Mouse (Mus musculus) heart, embryonic 10.5 days (tissue): ENCODE measurements around the gene Ykt6. TPM values are rescaled to one million over a fixed set of nuclear protein-coding genes. Genes with fewer than 3 reads are reported as not detected.

ENCODE experiments used
- DNase-seq: peaks from one replicate; pipeline ENCODE4 v3.0.0-alpha.2; 2017; ENCODE audit warnings: low spot score
- H3K27ac ChIP-seq: fragments of 300-500 bp; sonication (generic); 2 replicates; pipeline ENCODE4 v1.5.1; 2016; ENCODE audit warnings: mild to moderate bottlenecking
- H3K27me3 ChIP-seq: fragments of 300-500 bp; sonication (generic); 2 replicates; pipeline ENCODE4 v1.6.1; 2016; ENCODE audit warnings: mild to moderate bottlenecking; ENCODE audit not compliant: poor library complexity, insufficient read depth, severe bottlenecking
- H3K36me3 ChIP-seq: fragments of 300-500 bp; sonication (generic); 2 replicates; pipeline ENCODE4 v1.6.1; 2016; ENCODE audit warnings: mild to moderate bottlenecking, moderate library complexity
- H3K4me1 ChIP-seq: fragments of 300-500 bp; sonication (generic); 2 replicates; pipeline ENCODE4 v1.6.1; 2016; ENCODE audit warnings: mild to moderate bottlenecking
- H3K4me3 ChIP-seq: fragments of 300-500 bp; sonication (generic); 2 replicates; pipeline ENCODE4 v1.5.1; 2016; ENCODE audit warnings: mild to moderate bottlenecking, moderate library complexity
- H3K9me3 ChIP-seq: fragments of 300-500 bp; sonication (generic); 2 replicates; pipeline ENCODE4 v1.6.1; 2016; ENCODE audit warnings: mild to moderate bottlenecking, moderate library complexity
- WGBS: fragments of 180-500 bp; shearing (Covaris S2); methylation state at CpG from one replicate; pipeline ENCODE4 v1.1.7; 2016; 5-methylcytosine and 5-hydroxymethylcytosine counted together
- polyA plus RNA-seq: library from polyadenylated mRNA; unstranded; fragments of >200 nt; fragmentation: Nextera tagmentation; extraction: Ambion mirVana; gene quantifications from 2 replicates; pipeline ENCODE4 v1.2.1, GENCODE M21; 2016

Gene Ykt6
- polyA plus RNA-seq: 48.1 and 56.7 TPM in 2 replicates

DNA sequence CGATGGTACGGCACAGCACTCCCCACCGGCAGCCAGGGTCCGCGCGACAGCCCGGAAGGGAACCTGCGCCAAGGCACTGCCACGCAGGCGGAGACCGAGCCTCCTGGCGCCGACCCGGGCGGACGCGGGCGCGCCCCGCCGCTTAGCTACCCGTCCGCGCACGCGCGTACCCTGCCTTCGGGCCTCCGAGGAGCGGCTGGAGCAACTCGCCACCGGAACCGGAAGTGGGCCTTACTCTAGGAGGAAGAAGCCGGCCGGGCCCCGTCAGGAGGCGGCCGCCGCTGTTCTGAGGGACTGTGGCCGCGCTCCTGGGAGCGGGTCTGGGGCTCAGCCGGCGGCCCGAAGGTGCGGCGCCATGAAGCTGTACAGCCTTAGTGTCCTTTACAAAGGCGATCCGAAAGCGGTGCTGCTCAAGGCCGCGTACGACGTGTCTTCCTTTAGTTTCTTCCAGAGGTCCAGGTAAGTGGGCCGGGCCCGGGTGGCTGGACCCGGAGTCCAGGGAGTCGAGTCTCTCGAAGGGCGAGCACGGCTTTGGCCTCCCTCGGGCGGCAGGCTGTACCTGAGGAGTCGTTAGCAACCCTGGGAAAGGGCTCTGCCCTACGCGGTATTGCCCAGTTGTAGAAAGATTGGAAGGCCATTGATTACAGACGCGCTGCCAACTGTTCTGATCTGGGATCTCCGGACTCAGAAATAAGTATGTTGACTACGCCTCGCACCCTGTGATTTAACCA lies at the start of gene Ykt6:
Gene Ykt6, plus strand, starts transcription at position 148 of the 731 bp plus-strand sequence.
- DNase-seq: peak; percentile 98
- Histone ChIP-seq H3K27ac (peak within 1 kb of the TSS; percentile 95), H3K9me3 (no peaks in the 10 kb centered on the region), H3K36me3 (peaks cover 19% of the 10 kb centered on the region), H3K27me3 (no peaks in the 10 kb centered on the region), H3K4me3 (peak within 1 kb of the TSS; percentile 88), H3K4me1 (peaks cover 39% of the 10 kb centered on the region)
- under 1% methylated on average over 71 of the region's 71 CpGs for WGBS

DNA sequence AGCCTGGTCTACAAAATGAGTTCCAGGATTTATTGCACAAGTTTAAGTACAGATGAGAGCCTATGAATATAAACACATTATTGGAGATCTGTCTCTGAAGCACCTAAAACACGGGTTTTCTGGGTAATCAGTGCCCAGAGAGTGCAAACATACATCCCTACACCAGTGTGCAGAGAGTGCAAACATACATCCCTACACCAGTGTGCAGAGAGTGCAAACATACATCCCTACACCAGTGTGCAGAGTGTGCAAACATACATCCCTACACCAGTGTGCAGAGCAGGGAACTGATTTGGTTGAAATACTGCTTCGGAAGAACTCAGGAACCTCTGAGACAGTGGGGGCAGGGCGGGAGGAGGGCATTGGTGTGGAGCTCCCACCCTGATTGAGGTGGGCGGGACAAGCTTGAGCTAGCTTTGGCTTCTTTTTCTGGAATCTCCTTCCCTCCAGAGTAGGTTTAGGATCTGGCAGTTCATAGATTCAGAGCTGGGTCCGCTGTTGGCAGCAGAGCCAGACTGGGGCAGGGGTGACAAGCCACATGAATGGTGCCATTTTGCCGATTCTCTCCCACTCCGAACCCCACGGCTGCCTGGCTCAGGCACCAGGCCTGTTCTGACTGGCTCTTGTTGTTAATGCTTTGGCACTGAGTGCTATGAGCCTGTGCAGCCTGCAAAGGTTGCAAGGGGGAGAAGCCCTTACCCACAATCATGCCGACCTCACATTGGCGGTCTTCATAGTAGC lies 49.5 kb upstream of the Ykt6 start:
- Histone ChIP-seq H3K36me3 (no peaks in the 10 kb centered on the region), H3K27ac (0 out of 2 replicates have a peak overlapping the region, but pooled peaks have one; percentile 6), H3K4me3 (no peak overlapping the region), H3K27me3 (peaks cover 26% of the 10 kb centered on the region), H3K9me3 (no peaks in the 10 kb centered on the region), H3K4me1 (peaks cover 47% of the 10 kb centered on the region)
- WGBS: 81% methylated on average over 10 of the region's 10 CpGs
- peak; percentile 63 for DNase-seq

DNA sequence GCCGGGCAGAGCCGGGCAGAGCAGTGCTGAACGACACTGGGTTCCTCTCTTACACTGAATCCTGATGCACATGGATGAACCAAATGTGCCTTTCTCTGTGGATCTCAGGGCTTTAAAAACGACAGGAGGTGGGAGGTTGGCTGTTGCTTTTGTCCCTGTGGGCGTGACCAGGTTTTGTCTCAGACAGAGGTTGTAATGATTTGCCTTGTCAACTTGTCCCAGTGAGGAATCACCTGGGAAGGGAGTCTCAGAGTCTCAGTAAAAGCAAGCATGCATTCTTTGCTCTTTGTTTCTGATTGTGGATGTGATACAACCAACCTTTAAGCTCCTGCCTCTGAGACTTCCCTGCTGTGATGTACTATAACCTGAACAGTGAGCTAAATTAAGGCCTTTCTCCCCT lies 48.4 kb upstream of the Ykt6 start:
- no peaks in the 10 kb centered on the region for H3K9me3 ChIP-seq
- H3K36me3 ChIP-seq: no peaks in the 10 kb centered on the region
- no peak overlapping the region for H3K4me3 ChIP-seq
- H3K27me3 ChIP-seq: peaks cover 16% of the 10 kb centered on the region; the same call in 1 of the 2 replicates
- DNase-seq: peak; percentile 36
- H3K4me1 ChIP-seq: peaks cover 35% of the 10 kb centered on the region
- 71% methylated on average over 5 of the region's 5 CpGs for WGBS
- no peak overlapping the region for H3K27ac ChIP-seq

DNA sequence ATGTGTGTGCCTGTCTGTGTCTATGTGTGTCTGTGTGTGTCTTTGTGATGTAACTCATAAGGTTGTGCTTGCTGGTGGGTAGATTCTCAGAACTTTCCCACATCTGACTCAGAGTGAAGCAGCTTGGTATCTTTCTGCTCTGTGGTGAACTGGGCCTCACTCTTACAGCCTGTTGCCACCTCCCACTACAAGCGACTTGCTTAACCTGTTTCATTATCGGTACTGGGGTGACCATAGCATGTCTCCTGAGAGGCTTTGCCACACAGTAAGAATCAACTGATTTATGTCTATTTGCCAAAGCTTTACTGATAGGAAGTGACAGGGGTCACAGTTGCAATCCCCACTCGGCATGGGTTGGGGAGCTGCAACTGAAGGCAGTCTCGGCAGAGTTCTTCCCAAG lies 46.9 kb upstream of the Ykt6 start:
- Histone ChIP-seq H3K27ac (peak overlapping the region; percentile 31; the same call in 1 of the 2 replicates), H3K27me3 (peaks cover under 1% of the 10 kb centered on the region; the same call in 1 of the 2 replicates), H3K4me1 (peaks cover 31% of the 10 kb centered on the region), H3K9me3 (no peaks in the 10 kb centered on the region), H3K36me3 (no peaks in the 10 kb centered on the region), H3K4me3 (no peak overlapping the region)
- DNase-seq: peak; percentile 14
- 67% methylated on average over 4 of the region's 4 CpGs for WGBS

DNA sequence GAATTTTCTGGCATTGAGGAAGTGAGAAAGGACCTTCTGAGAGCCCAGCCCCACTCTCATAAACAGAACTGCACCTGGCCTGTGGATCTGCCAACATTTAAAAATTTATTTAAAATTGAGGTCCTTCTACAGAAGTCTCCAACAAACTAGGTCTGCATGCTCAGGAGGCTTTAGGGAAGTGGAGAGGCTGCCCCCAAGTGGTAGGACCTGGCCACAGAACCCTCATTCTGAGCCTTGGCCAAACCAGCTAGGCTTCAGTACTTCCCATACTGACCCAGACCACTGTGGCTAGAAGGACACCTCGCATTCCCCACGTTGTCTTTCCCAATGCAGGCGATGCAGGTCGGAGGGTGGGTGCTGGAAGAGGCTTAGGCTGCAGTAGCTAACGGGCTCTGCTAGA lies 42.9 kb upstream of the Ykt6 start:
- Histone ChIP-seq H3K27ac (no peak overlapping the region), H3K27me3 (peaks cover 8% of the 10 kb centered on the region; the same call in 1 of the 2 replicates), H3K4me3 (no peak overlapping the region), H3K9me3 (no peaks in the 10 kb centered on the region), H3K4me1 (peaks cover 38% of the 10 kb centered on the region), H3K36me3 (no peaks in the 10 kb centered on the region)
- peak; percentile 83 for DNase-seq
- 21% methylated on average over 5 of the region's 5 CpGs for WGBS

DNA sequence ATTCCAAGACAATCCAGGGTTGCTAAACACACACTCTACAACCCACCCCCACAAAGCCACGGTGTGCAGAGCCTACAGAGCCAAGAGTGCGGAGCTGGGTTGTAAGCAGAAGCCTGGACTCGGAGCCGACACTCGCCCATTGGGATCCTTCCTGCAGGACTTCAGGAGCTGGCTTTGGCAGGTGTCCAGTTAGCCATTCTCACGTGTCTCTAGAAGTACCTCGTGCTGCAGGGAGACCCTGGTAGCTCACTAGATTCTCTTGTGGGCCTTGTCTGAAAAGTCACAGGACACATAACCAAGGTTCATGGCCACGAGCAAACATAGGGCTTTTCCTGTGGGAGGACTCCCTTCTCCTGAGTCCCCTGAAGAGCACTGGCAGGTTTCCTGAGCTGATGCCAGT lies 42.2 kb upstream of the Ykt6 start:
- H3K36me3 ChIP-seq: no peaks in the 10 kb centered on the region
- 70% methylated on average over 8 of the region's 8 CpGs for WGBS
- H3K4me1 ChIP-seq: peaks cover 42% of the 10 kb centered on the region
- H3K27me3 ChIP-seq: peaks cover 8% of the 10 kb centered on the region; the same call in 1 of the 2 replicates
- H3K9me3 ChIP-seq: no peaks in the 10 kb centered on the region
- no peak for DNase-seq
- H3K4me3 ChIP-seq: no peak overlapping the region
- H3K27ac ChIP-seq: no peak overlapping the region

DNA sequence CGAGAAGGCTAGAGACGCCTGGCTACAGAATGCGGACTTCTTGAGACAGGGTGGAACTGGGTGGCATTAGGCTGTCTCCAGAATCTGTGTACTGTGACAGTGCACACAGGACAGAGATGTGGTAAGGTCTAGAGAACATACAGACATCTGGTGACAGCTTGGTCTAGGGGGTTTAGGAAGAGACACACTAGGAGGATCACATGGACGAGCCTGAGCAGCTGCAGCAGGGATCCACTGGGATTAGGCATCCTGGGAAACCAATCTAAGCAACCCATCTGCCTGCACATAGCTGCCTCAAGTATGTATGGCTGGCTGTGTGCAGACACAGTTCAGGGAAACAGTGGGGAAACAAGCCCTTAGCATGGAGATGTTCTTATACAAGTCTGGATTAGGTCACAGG lies 41.6 kb upstream of the Ykt6 start:
- no peaks in the 10 kb centered on the region for H3K36me3 ChIP-seq
- H3K27me3 ChIP-seq: peaks cover 8% of the 10 kb centered on the region; the same call in 1 of the 2 replicates
- DNase-seq: no peak
- no peak overlapping the region for H3K4me3 ChIP-seq
- no peak overlapping the region for H3K27ac ChIP-seq
- WGBS: 77% methylated on average over 4 of the region's 4 CpGs
- peaks cover 39% of the 10 kb centered on the region for H3K4me1 ChIP-seq
- H3K9me3 ChIP-seq: no peaks in the 10 kb centered on the region

DNA sequence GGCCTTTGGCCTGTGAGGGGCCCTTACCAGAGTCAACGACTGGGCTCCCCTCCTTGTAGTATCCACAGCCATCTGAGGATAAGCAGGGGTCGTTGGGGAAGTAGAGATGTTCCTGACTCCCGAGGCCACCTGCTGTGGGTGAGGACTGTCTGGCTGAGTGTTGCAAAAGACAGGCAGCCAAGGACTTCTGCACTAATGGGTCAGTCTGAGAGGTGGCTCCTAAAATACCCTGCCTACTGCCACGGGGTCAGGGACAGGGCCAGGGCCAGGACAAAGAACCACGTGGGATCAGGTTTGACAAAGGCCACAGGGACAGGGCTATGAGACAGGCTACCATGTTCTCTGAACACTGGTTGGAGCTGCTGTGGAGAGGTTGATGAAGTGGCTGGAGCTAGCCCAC lies 40.6 kb upstream of the Ykt6 start:
- Histone ChIP-seq H3K9me3 (no peaks in the 10 kb centered on the region), H3K36me3 (no peaks in the 10 kb centered on the region), H3K27me3 (peaks cover 8% of the 10 kb centered on the region; the same call in 1 of the 2 replicates), H3K27ac (0 out of 2 replicates have a peak overlapping the region, but pooled peaks have one; percentile 5), H3K4me1 (peaks cover 28% of the 10 kb centered on the region), H3K4me3 (no peak overlapping the region)
- no peak for DNase-seq
- 39% methylated on average over 5 of the region's 5 CpGs for WGBS

DNA sequence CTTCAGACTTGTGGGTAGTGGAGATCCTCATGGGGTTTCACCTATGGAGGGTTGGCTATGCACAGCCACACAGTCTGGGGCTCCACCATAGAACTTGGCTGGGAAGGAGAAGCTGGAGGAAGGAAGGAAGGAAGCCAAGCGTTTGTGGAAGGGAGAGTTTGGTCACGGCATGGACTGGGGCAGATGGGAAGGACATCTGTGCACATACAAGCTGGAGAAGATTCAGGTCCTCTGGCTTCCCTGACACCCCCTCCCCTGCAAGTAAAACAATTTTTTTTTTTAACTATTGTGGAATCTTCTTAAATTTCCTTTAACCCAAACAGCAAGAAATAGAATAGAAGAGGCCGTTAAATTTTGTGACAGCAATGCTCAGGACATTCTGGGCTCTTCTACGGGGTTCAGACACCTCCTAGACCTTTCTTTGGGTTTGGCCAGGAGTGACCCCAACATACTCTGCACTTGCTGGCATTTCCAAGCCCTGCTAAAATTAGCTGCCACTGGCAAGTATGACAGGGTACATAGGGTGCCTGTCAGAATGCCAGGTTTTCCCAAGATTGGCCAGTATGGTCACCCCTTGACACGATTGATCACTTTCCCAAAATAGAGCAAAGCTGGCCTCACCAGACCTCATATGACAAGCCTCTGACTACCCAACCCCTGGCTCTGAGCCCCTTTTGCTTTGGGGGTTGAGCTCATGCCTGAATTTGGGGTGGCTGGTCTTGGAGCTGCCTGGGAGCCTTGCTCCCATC lies 39.9 kb upstream of the Ykt6 start:
- 0 out of 2 replicates have a peak overlapping the region, but pooled peaks have one; percentile 42 for H3K27ac ChIP-seq
- no peaks in the 10 kb centered on the region for H3K9me3 ChIP-seq
- H3K27me3 ChIP-seq: peaks cover 8% of the 10 kb centered on the region; the same call in 1 of the 2 replicates
- H3K4me1 ChIP-seq: peaks cover 30% of the 10 kb centered on the region
- H3K4me3 ChIP-seq: no peak overlapping the region
- H3K36me3 ChIP-seq: no peaks in the 10 kb centered on the region
- DNase-seq: no peak
- 74% methylated on average over 5 of the region's 5 CpGs for WGBS

DNA sequence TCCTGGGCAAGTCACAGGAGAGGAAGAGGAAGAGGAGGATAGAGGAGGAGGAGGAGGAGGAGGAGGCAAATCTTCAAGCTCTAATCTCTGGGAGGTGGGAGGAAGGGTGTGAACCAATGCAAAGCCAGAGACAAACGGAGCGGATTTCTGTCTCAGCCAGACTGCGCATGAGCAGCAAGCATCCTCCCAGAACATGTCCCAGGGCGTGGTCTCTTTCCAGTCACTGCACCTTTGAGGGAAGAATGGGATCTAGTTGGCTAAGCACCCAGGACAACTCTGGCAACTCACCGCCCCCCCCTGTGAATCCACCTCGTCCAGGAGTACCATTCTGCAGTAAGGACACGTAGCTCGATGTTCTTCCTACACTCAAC lies 39.3 kb upstream of the Ykt6 start:
- DNase-seq: no peak
- 69% methylated on average over 8 of the region's 8 CpGs for WGBS
- Histone ChIP-seq H3K4me1 (peaks cover 30% of the 10 kb centered on the region), H3K36me3 (no peaks in the 10 kb centered on the region), H3K4me3 (no peak overlapping the region), H3K27ac (0 out of 2 replicates have a peak overlapping the region, but pooled peaks have one; percentile 42), H3K9me3 (no peaks in the 10 kb centered on the region), H3K27me3 (peaks cover 8% of the 10 kb centered on the region; the same call in 1 of the 2 replicates)

DNA sequence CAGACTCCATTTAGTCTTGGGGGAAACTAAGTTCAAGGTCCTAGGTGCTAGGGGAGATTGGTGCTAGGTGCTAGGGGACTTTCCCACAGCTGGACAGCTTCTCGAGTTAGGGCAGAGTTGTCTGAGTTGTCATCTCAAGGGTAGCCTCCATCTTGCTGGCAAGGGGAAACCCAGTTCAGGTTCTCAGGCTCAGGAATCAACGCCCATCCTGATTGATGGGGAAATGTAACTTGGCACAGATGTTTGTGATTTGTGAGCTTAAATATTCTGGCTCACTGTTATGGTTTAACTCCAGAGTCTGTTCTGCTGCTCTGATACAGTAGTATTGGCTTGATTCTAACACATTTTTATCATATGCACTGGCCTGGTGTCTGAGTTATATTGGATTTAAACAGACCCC lies 37.4 kb upstream of the Ykt6 start:
- peak; percentile 54 for DNase-seq
- H3K27ac ChIP-seq: no peak overlapping the region
- peaks cover 8% of the 10 kb centered on the region; the same call in 1 of the 2 replicates for H3K27me3 ChIP-seq
- no peak overlapping the region for H3K4me3 ChIP-seq
- H3K9me3 ChIP-seq: no peaks in the 10 kb centered on the region
- peaks cover 26% of the 10 kb centered on the region for H3K4me1 ChIP-seq
- WGBS: 75% methylated on average over 2 of the region's 2 CpGs
- H3K36me3 ChIP-seq: no peaks in the 10 kb centered on the region

DNA sequence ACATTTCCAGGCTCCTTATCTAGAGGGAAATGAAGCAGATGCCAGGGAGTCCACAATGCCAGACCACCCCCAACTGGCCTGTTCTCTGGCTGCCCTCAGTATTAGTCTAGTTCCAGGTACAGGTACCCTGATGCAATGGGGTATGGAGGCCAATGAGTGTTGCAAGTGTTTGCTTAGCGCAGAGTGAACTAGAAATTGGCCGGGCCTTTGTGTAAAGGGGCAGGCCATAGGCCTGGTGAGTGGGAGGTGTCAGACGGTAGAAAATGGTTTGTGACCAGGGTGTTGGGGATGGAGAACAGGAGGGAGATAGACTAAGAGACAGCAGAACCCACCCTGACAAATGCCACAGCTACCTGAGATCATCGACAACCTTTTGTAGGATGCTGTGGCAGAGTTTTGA lies 35.9 kb upstream of the Ykt6 start:
- DNase-seq: peak; percentile 55
- Histone ChIP-seq H3K4me1 (peaks cover 24% of the 10 kb centered on the region), H3K9me3 (no peaks in the 10 kb centered on the region), H3K4me3 (no peak overlapping the region), H3K36me3 (no peaks in the 10 kb centered on the region), H3K27me3 (0 out of 2 replicates have a peak, but pooled peaks cover 4% of the 10 kb centered on the region), H3K27ac (no peak overlapping the region)
- WGBS: 88% methylated on average over 4 of the region's 4 CpGs
